Mouse (Mus musculus) liver, adult (tissue): ENCODE measurements around the gene Bckdhb.

Source experiments
- GATA4 ChIP-seq: IDR thresholded peaks from 2 replicates; pipeline ENCODE4 v1.6.1; 2014; ENCODE audit warnings: mild to moderate bottlenecking, low read length; ENCODE audit not compliant: insufficient replicate concordance

Gene Bckdhb

GRCm38 (mm10) chr9:83924878-83925687 is at the start of gene Bckdhb:
TSS of gene Bckdhb (plus strand) at chr9:83925145.
- no peak for TF ChIP-seq GATA4

GRCm38 (mm10) chr9:83882191-83882590 is 42.8 kb upstream of the Bckdhb start:
- no peak for TF ChIP-seq GATA4

DNA sequence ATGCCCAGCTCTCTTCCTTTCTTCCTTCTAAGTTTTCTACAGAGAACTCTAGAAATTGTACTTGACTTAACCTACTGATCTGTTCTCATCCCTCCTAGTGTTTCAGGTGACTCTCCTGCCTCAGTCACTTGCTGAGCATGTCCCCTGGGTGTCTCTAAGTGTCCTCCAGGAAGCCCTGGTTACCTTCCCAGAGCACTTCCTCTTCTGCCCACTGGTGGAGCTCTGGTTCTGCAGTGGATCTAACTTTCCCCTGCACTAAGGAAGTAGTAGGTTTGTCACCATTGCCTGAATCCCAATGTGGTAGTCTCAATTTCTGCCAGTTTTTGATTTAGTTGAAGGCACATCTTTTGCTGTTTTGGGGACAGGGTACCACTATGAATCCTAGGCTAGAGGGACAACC is 38.8 kb upstream of the Bckdhb start:
- no peak for TF ChIP-seq GATA4

DNA sequence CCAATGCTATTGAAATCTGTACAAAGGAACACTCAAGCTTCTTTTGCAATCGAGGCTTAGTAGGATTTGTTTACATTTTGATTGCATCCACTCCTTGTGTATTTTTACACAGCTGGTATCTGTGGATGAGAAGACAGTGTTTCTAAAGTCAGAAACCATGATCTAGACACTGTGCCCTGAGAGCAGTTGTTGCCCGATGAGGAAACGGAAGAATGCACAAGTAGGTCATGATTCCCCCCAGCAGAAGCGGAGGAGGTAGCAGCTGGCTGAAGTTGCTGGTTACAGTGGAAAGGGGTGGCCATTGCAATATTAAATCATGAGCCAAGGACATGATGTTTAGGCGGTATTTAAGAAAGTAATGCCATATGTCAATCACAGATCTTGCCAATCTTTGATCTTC is 36.7 kb upstream of the Bckdhb start:
- no peak for TF ChIP-seq GATA4

DNA sequence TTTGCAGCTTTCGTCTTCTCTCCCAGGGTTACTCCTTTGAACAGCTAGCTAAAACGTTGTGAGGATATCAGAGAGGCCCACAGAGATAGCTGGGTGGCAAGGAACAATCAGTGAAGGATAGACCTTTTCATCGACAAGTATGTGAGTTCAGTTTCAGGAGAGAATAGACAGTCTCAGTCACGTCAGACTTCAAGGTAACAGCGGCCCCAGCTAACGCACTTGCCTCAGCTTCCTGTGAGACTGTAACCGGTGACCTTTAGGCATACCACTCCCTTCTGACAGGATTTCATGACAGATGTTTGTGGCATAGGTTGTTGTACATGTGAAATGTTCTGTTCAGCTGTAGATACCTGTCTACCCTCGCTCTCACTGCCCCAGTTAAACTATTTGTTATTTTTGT is 31.9 kb upstream of the Bckdhb start:
- no peak for TF ChIP-seq GATA4

GRCm38 (mm10) chr9:83893767-83894330 is 31.1 kb upstream of the Bckdhb start:
- no peak for TF ChIP-seq GATA4

DNA sequence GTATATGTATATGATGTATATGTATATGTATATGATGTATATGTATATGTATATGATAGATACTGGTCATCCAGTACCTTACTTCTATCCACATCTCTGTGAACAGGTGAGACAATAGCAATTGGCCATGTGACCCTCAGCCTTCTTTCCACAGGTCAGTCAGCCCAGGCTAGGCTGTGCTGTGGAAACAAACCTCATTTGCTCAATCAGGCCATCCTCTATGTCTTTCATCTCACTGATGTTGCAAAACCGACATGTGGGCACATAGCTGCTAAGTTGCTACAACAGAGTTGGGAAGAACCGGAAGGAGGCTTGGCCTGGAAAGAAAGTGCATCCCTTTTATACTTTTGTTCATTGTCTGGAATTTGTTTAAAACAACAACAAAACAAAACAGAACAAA is 22.9 kb upstream of the Bckdhb start:
- TF ChIP-seq GATA4: no peak

DNA sequence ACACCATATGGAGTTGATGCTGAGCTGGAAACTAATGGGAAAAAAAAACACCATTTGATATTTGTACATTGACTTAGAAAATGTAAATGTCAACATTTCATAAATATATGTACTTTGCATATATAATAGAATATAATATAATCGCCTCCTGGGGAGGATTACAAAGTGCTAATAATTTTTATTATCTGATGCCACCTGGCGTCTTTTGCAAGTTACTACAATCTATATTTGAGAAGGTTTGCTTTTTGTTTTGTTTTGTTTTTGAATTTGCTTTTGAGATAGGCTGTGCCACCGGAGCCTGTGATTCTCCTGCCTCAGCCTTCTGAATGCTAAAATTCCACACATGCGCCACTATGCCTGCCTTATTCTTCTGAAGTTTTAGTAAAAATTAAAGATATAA is 19.1 kb upstream of the Bckdhb start:
- TF ChIP-seq GATA4: no peak

- no peak for TF ChIP-seq GATA4
Observed at GRCm38 (mm10) chr9:83907017-83907416, 17.9 kb upstream of the Bckdhb start.

- TF ChIP-seq GATA4: no peak
Observed at GRCm38 (mm10) chr9:83909836-83910235, 15.1 kb upstream of the Bckdhb start.

DNA sequence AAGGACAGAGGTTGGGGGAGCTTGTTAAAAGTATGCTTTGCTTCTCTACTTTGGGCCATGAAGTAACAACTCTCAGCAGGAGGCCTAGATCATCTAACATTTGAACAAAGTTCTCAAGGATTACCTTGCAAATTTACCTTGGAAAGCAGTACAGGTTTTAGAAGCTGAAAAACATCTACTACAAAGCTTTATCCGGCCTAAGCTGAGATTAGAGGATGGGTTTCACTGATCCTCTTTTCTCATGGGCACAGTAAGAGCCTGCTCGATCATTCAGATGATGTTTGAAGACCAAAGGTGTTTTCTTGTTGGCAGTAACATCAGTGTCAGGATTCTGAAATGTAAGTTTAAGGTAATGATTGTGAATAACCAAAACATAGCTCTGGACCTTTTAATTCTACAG is 14.0 kb upstream of the Bckdhb start:
- TF ChIP-seq GATA4: no peak

GRCm38 (mm10) chr9:83922076-83922475 is 2.9 kb upstream of the Bckdhb start:
- TF ChIP-seq GATA4: no peak

- TF ChIP-seq GATA4: no peak
Observed at GRCm38 (mm10) chr9:83924356-83924755, 589 bp upstream of the Bckdhb start.

DNA sequence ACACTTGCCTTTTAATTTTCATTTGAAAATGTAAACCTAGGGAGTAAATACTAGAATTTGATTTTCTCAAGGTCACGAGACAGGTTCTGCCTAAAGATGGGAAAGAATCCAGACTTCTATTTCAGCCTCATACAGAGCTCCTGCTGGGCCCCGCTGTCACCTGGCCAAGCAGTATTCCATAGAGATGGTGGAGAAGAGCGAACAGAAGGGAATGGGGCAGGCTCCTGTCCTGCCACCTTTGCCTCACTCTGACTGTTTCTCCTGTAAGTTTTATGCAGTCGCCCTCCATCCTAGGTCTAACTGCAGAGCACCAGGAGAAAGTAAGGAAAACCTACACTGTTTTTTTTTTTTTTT is 720 bp downstream of the Bckdhb start:
- TF ChIP-seq GATA4: no peak

- no peak for TF ChIP-seq GATA4
Observed at GRCm38 (mm10) chr9:83926302-83926701, 1.4 kb downstream of the Bckdhb start.

DNA sequence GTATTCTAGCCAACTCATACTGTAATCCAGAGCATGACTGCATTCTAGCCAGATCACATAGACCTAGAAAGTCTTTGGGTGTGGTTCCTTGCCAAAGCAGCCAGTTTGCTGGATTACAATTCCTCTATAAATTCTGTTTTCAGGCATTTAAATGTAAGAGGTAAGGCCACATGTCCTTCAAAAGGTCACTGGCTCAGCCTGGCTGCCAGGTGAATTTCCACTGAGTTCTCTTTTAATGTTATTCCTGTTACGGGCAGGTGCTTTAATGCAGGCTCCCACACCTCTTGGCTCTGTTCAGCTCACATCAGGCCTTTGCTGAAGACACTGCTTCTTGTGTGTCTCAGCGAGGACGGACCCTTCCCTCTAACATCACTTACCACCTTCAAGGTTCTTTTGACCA is 15.1 kb downstream of the Bckdhb start:
- TF ChIP-seq GATA4: no peak
